9 mouse cellular contexts compared by ENCODE assay signal in genomic region chr8:72590198-72590597, GRCm38 (mm10). TPM values are rescaled to one million over a fixed set of nuclear protein-coding genes. Genes with fewer than 3 reads are reported as not detected.
DNase-seq lines count a peak whose midpoint lies in the region; ATAC-seq and TF ChIP-seq lines count a peak whose summit lies in the region.
"Had no signal": no experiment of that assay in that cellular context is flagged by ENCODE, and none has a peak within 500 bp of the region (broad histone marks: within the 10 kb centered on the region; RNA-seq: fewer than 3 reads in every experiment).

No protein-coding gene starts in this region.

- no peak overlapping the region for H3K9ac ChIP-seq in intestine, postnatal 0 days (ENCODE audit: low read depth, low read length)
- H3K9ac ChIP-seq in intestine, embryonic 16.5 days (ENCODE audit: low read depth, low read length) = no peak overlapping the region
- no peak overlapping the region for H3K9ac ChIP-seq in ES-E14 (ENCODE audit: insufficient read depth, low read depth, low read length, poor library complexity, severe bottlenecking)
- H3K9ac ChIP-seq: embryonic facial prominence, embryonic 12.5 days; neural tube, embryonic 12.5 days had no signal

- H3K4me3 ChIP-seq in intestine, postnatal 0 days (ENCODE audit: low read depth, low read length) = no peak overlapping the region
- no peak overlapping the region for H3K4me3 ChIP-seq in intestine, embryonic 16.5 days (ENCODE audit: low read length)
- no peak overlapping the region for H3K4me3 ChIP-seq in ES-E14 (ENCODE audit: insufficient read depth in 1 of 2, low read depth in 1 of 2, low read length in 2 of 2, poor library complexity in 1 of 2, severe bottlenecking in 1 of 2)
- H3K4me3 ChIP-seq: embryonic facial prominence, embryonic 12.5 days; neural tube, embryonic 12.5 days had no signal

- H3K27me3 ChIP-seq in intestine, postnatal 0 days (replicated peaks; ENCODE audit: control insufficient read depth, insufficient read depth, low read length) = no peaks in the 10 kb centered on the region
- no peaks in the 10 kb centered on the region for H3K27me3 ChIP-seq in intestine, embryonic 16.5 days (replicated peaks; ENCODE audit: control insufficient read depth, insufficient read depth, low read length)
- H3K27me3 ChIP-seq in splenic B cell, adult 2 months (ENCODE audit: control insufficient read depth, insufficient read depth, low read length, poor library complexity, severe bottlenecking) = no peaks in the 10 kb centered on the region
- H3K27me3 ChIP-seq: embryonic facial prominence, embryonic 12.5 days; neural tube, embryonic 12.5 days had no signal

- H3K4me1 ChIP-seq in intestine, postnatal 0 days (replicated peaks; ENCODE audit: control insufficient read depth, insufficient read depth, low read length) = no peaks in the 10 kb centered on the region
- no peaks in the 10 kb centered on the region for H3K4me1 ChIP-seq in intestine, embryonic 16.5 days (ENCODE audit: control insufficient read depth, insufficient read depth, low read length)
- H3K4me1 ChIP-seq in ES-E14 (ENCODE audit: control insufficient read depth in 2 of 2, insufficient read depth in 2 of 2, low read length in 2 of 2, poor library complexity in 1 of 2) = no peaks in the 10 kb centered on the region
- H3K4me1 ChIP-seq: embryonic facial prominence, embryonic 12.5 days; neural tube, embryonic 12.5 days had no signal

- H3K27ac ChIP-seq in intestine, postnatal 0 days (ENCODE audit: low read depth, low read length) = no peak overlapping the region
- no peak overlapping the region for H3K27ac ChIP-seq in intestine, embryonic 16.5 days (ENCODE audit: low read length)
- no peak overlapping the region for H3K27ac ChIP-seq in ES-E14 (ENCODE audit: insufficient read depth, low read depth, low read length, poor library complexity, severe bottlenecking)
- H3K27ac ChIP-seq: embryonic facial prominence, embryonic 12.5 days; neural tube, embryonic 12.5 days had no signal

- no peak overlapping the region for H3K4me2 ChIP-seq in intestine, postnatal 0 days (replicated peaks; ENCODE audit: low read depth)
- H3K4me2 ChIP-seq in intestine, embryonic 16.5 days (ENCODE audit: low read depth, low read length) = no peak overlapping the region
- H3K4me2 ChIP-seq: embryonic facial prominence, embryonic 12.5 days; neural tube, embryonic 12.5 days had no signal

- in situ Hi-C loops in ES-E14 (cut with MboI; ENCODE audit: low sequenced_read_pairs in 2 of 2, unreplicated experiment in 2 of 2) = no loop called here

- H3K36me3 ChIP-seq in intestine, postnatal 0 days (ENCODE audit: control insufficient read depth, insufficient read depth) = no peaks in the 10 kb centered on the region
- no peaks in the 10 kb centered on the region for H3K36me3 ChIP-seq in intestine, embryonic 16.5 days (ENCODE audit: control insufficient read depth, insufficient read depth, low read length)
- peaks cover 5% of the 10 kb centered on the region; the same call in 1 of the 2 replicates for H3K36me3 ChIP-seq in ES-E14 (ENCODE audit: control insufficient read depth, insufficient read depth, low read length, poor library complexity, severe bottlenecking)
- no peaks in the 10 kb centered on the region for H3K36me3 ChIP-seq in splenic B cell, adult 2 months (ENCODE audit: control insufficient read depth, insufficient read depth, low read length, poor library complexity, severe bottlenecking)
- H3K36me3 ChIP-seq: embryonic facial prominence, embryonic 12.5 days; neural tube, embryonic 12.5 days had no signal

- no peaks in the 10 kb centered on the region for H3K9me3 ChIP-seq in intestine, postnatal 0 days (ENCODE audit: control insufficient read depth)
- H3K9me3 ChIP-seq in intestine, embryonic 16.5 days (ENCODE audit: control insufficient read depth, low read length) = no peaks in the 10 kb centered on the region
- H3K9me3 ChIP-seq in ES-E14 (ENCODE audit: control insufficient read depth, insufficient read depth, low read depth, low read length) = no peaks in the 10 kb centered on the region
- H3K9me3 ChIP-seq: embryonic facial prominence, embryonic 12.5 days; neural tube, embryonic 12.5 days had no signal

- TF ChIP-seq CTCF in intestine, postnatal 0 days (IDR thresholded peaks at IDR 0.05; ENCODE audit: low read depth) = peak; percentile 70

- DNase-seq in A20 (ENCODE audit: low read depth, low spot score) = peak; percentile 71
- peak; percentile 34 for DNase-seq in ES-E14 (ENCODE audit: low read depth, low spot score)
- DNase-seq in kidney, postnatal 4 days = peak; percentile 60 to 63
- DNase-seq in splenic B cell, adult 2 months (ENCODE audit: low read depth, low spot score) = peak; percentile 77

- ATAC-seq in intestine, postnatal 0 days = no peak
- ATAC-seq in intestine, embryonic 16.5 days = no peak
- no peak for ATAC-seq in monocyte, adult 5-6 weeks (replicated peaks; ENCODE audit: insufficient number of reproducible peaks, low FRiP score, low TSS enrichment, poor library complexity, severe bottlenecking)

- WGBS in intestine, postnatal 0 days = 55% methylated on average over 2 of the region's 2 CpGs
- WGBS in intestine, embryonic 16.5 days = 49% methylated on average over 2 of the region's 2 CpGs

TF ChIP-seq in ES-E14, 5 proteins besides CTCF, POLR2A, EP300 and RAD21:
- no peak for TF ChIP-seq ZNF384 (IDR thresholded peaks at IDR 0.05; ENCODE audit: low read depth, low read length)
- TF ChIP-seq HCFC1 (IDR thresholded peaks at IDR 0.05; ENCODE audit: borderline replicate concordance, insufficient read depth, low read length) = no peak
- TF ChIP-seq MAFK (IDR thresholded peaks at IDR 0.05; ENCODE audit: insufficient read depth, low read depth, low read length) = no peak
- no peak for TF ChIP-seq CHD2 (IDR thresholded peaks at IDR 0.05; ENCODE audit: low read depth, low read length)
- no peak for TF ChIP-seq ZC3H11A (IDR thresholded peaks at IDR 0.05; ENCODE audit: borderline replicate concordance, low read depth, low read length)

RNA-seq across cellular contexts. Expression of gene Tmem38a, which starts 18.3 kb away (rescaled TPM):
- polyA plus RNA-seq in intestine, postnatal 0 days (2015; fragmentation: Nextera tagmentation; extraction: Ambion mirVana) = 6.0 and 7.0 TPM in 2 replicates
- 12.1 and 12.2 TPM in 2 replicates for polyA plus RNA-seq in intestine, embryonic 16.5 days (2015; fragmentation: Nextera tagmentation; extraction: Ambion mirVana)
- 13.2 and 16.4 TPM in 2 replicates for total RNA-seq in ES-E14 (2012; rRNA removed)
- 1.3 to 2.1 TPM (median 2.1 TPM) in 3 replicates for total RNA-seq in monocyte, adult 5-6 weeks (2017)

RNA-seq across cellular contexts. Expression of gene Smim7, which starts 19.3 kb away (rescaled TPM):
- polyA plus RNA-seq in intestine, postnatal 0 days (2015; fragmentation: Nextera tagmentation; extraction: Ambion mirVana) = 106 and 112 TPM in 2 replicates
- polyA plus RNA-seq in intestine, embryonic 16.5 days (2015; fragmentation: Nextera tagmentation; extraction: Ambion mirVana) = 114 and 121 TPM in 2 replicates
- total RNA-seq in ES-E14 (2012; rRNA removed) = 45.2 and 50.1 TPM in 2 replicates
- 56.3 to 87.7 TPM (median 82.9 TPM) in 3 replicates for total RNA-seq in monocyte, adult 5-6 weeks (2017)

RNA-seq across cellular contexts. Expression of gene Med26, which starts 42.1 kb away (rescaled TPM):
- polyA plus RNA-seq in intestine, postnatal 0 days (2015; fragmentation: Nextera tagmentation; extraction: Ambion mirVana) = 6.4 and 7.8 TPM in 2 replicates
- 13.5 and 14.2 TPM in 2 replicates for polyA plus RNA-seq in intestine, embryonic 16.5 days (2015; fragmentation: Nextera tagmentation; extraction: Ambion mirVana)
- 13.6 and 15.3 TPM in 2 replicates for total RNA-seq in ES-E14 (2012; rRNA removed)
- 4.2 to 8.0 TPM (median 4.8 TPM) in 3 replicates for total RNA-seq in monocyte, adult 5-6 weeks (2017)

RNA-seq across cellular contexts. Expression of gene Nwd1, which starts 56.3 kb away (rescaled TPM):
- polyA plus RNA-seq in intestine, postnatal 0 days (2015; fragmentation: Nextera tagmentation; extraction: Ambion mirVana) = 0.03 and 0.07 TPM in 2 replicates
- 0.09 and 0.12 TPM in 2 replicates for polyA plus RNA-seq in intestine, embryonic 16.5 days (2015; fragmentation: Nextera tagmentation; extraction: Ambion mirVana)
- 0.26 and 0.76 TPM in 2 replicates for total RNA-seq in ES-E14 (2012; rRNA removed)
- total RNA-seq in monocyte, adult 5-6 weeks (2017) = 0.10 to 0.43 TPM in 2 of 3 replicates, not detected in the other
